Mouse (Mus musculus) mouse trophoblast stem cell (cell line): ENCODE results near the gene Pou2f1.

Experiments used
- in situ Hi-C, 2 experiments: fragments of 300-500 bp; cut with MseI, MboI; formaldehyde crosslinking; loops; 2 replicates in 1 of 2; 3 replicates in 1 of 2; pipeline ENCODE4 v1.15.1; 2025

The Pou2f1 gene

GRCm38 (mm10) chr1:165961676-165962364 lies 40.7 kb downstream of the Pou2f1 start:
- in situ Hi-C loops = no loop called here

GRCm38 (mm10) chr1:165958159-165958558 lies 44.3 kb downstream of the Pou2f1 start:
- in situ Hi-C loops = no loop called here

- in situ Hi-C loops = no loop called here
Observed at GRCm38 (mm10) chr1:165948214-165948813, 54.2 kb downstream of the Pou2f1 start.

GRCm38 (mm10) chr1:165943270-165943669 lies 59.2 kb downstream of the Pou2f1 start:
- in situ Hi-C loops = no loop called here

DNA sequence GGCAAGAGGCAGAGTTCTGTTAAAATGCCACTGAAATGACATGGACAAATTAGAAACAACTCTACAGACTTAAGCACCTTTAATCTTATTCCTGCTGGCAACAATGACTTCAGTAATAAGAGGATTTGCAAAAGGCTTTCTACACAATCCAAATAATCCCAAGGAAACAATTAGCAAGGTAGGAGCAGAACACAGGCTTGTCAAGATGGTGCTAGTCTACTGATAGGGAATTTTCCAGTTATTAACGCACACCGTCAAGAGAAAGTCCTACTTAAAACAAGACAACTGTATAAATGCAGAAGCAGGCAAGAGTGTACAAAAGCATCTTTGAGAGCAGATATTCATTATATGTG lies 67.0 kb downstream of the Pou2f1 start:
- in situ Hi-C loops = no loop called here

DNA sequence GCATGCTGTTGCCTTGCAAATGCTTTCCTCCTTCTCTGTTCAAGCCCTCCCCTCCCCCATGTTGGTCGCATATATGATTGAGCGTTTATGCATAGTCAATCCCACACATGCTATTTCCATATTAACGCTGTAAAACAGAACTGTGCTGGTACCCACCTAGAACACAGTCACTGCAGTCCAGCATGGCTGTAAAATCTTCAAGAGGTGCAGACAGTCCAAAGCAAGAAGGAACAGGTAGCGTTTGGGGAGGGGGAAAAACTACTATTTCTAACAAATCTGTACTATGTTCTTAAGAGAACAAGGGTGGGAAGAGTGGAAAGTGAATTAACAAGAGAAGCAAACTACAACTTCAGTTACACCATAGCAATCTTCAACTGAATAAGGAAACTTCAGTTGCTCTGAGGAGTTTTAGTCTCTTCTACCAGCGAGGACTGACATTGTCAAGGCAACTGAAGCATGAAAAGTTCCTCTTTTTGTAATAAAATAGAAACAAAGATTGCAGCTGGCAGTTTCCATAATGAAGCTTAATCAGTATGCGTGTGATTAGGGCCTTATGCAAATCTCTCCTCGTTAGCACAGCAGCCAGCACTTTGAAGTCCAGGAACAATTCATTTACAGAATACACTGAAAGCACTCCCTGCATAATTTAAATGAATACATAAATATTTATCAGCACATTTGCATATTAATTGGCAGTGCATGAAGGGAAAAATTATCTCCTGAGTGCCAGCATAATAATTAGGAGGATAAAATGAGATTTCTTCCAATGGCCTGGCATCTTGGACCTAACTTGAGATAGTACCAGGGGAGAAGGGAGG lies 67.6 kb downstream of the Pou2f1 start:
- in situ Hi-C loops = no loop called here

DNA sequence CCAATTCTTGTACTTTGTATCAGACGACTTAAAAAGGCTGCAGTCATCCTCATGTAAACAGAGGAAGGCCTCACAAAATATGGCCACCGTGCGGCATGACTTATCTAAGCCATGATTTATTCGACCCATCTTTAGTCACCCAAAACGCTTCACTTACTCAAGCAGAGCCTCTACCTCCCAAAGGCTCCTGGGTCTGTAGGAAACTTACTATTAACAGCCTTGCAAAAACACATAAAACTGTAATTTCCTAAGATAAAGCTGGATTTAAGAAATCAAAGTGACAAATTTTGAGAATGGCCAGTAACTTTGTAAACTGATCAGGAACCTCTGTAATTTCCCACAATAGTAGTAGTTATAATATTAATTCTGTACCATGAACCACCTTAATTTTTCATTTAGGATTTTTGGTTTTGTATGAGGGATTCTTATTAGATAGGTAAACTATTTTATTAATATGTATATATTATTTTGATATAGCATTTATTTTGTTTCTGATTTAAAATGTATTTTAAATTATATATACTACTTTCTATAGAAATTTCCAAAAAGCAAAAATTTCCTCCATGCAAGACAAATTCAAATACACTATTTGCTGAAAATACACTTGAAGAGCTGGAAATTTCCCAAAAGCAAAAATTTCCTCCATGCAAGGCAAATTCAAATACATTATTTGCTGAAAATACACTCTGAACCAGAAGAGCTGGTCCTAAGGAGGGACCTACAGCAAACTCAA lies 68.4 kb downstream of the Pou2f1 start:
- in situ Hi-C loops = no loop called here

GRCm38 (mm10) chr1:165932842-165933241 lies 69.6 kb downstream of the Pou2f1 start:
- in situ Hi-C loops = no loop called here

GRCm38 (mm10) chr1:165930510-165930909 lies 72.0 kb downstream of the Pou2f1 start:
- in situ Hi-C loops = no loop called here

DNA sequence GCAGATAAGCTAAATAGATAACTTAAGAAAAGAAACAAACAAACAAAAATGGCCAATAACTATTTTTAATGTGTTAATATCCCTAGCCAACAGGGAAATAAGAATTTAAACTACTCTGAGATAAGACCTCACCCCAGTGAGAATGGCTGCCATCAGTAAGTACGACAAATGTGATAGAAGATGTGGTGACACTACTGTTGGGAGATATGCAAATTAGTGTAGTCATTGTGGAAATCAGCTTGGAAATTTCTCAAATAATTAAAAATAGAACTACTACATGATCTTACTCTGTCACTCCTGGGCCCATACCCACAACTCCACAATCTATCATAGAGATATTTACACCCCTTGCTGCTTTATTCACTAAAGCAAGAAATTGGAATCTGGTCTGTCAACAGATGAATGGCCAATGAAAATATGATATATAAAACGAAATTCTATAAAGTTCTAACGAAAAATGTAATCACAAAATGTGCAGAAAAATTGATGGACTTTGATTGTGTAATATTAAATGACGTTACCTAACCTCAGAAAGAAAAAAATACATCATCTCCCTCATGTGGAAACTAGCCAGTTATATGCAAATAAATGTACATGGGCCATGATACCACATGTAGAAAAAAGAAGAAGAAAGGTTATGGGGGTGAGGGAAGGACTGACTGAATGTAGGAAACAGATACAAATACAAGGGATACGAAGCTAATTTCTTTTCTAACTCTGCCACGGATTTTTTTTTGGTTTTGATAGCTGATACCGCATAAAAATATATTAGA lies 74.8 kb downstream of the Pou2f1 start:
- in situ Hi-C loops = no loop called here

DNA sequence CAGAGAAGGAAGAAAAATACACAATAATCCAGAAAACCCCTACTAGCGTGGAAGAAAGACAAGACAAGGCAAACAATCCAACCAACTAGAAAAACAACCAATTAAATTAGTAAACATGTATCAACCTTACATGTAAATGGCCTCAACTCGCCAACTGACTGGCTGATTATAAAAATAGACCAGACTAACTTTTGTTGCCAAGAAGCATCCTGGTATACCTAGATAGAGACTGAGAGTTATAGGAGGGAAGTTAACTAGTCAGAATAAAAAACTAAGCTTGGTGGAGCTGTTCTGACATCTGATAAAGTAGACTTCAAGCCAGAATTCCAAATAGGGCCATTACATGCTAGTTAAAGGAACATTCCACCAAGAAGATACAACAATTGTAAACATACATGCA lies 77.3 kb downstream of the Pou2f1 start:
- in situ Hi-C loops = no loop called here

DNA sequence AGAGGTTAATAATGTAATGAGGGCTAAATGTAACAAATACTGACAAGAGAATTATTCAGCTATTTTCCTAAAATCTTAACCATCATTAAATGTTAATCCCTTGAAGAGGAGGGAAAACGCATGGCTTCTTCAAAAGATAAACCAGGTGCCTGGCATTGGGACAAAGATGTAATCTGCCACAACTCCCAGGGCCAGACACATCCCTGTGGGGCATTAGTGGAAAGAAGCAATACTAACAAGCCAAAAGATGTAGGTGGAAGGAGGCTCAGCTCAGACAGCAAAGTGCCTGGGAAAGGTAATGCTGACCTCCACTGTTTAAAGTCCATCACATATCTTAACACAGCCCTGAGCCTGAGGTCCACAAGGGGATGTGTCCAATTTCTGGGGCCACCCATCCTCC lies 80.0 kb downstream of the Pou2f1 start:
- in situ Hi-C loops = no loop called here

DNA sequence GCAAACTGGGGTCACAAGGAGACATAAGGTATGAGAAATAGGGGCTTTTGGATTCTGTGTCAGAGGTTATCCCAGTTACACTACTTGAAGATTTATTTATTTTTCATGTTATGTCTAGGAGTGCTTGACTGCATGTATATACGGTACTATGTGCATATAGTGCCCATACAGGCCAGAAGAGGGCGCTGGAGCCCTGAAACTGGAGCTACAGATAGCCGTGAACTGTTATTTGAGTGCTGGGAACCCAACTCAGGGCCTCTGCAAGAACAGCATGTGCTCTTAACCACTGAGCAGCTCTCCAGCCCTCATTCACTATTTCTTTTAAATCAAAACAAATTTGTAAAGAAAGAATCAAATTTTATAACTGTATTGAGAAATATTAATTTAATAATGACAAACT lies 81.5 kb downstream of the Pou2f1 start:
- in situ Hi-C loops = no loop called here

DNA sequence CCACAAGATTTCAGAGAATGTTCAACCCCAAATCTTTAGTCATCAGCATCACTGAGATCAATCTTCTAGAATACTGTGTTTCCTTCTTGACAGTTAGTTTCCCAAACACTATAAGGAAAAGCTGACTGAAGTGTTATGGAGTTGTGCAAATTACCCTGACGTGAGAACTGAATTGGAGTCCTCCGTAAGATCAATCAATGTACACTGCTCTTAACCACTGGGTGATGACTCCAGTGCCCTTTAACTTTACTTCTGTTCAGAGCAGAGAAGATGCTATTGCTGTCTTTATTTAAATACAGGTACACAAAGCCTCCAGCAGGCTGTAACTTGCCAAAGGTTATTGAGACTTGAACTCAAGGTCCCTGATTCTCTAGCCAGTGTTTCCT lies 88.1 kb downstream of the Pou2f1 start:
- in situ Hi-C loops = no loop called here

DNA sequence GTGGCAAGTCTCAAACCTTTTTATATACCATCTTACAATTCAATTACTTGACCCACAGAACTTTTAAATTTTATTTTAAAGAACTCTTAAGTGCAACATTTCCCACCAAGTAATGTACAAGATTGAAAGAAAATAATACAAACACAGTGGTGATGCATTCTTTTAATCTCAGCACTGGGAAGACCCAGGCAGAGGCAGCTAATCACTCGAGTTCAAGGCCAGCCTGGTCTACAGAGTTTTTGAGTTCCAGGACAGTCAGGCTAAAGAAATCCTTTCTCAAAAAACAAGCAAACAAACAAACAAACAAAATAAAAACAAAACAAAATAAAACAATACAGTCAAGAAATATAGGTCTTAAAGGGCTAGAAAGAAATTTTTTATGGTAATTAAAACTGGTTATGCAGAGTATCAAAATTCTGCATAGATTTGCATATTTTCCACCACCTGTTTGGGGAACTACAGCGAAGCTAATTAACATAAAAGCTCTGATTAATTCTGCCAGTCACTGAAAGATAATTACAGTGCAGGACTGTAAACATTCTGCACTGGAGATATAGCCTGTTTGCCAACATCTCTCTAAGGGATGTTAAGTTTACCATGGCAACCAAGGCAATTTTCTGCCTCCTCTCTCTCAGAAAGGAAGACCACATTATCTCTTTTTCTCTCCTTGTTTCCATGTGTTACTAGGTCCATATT lies 88.6 kb downstream of the Pou2f1 start:
- in situ Hi-C loops = no loop called here

DNA sequence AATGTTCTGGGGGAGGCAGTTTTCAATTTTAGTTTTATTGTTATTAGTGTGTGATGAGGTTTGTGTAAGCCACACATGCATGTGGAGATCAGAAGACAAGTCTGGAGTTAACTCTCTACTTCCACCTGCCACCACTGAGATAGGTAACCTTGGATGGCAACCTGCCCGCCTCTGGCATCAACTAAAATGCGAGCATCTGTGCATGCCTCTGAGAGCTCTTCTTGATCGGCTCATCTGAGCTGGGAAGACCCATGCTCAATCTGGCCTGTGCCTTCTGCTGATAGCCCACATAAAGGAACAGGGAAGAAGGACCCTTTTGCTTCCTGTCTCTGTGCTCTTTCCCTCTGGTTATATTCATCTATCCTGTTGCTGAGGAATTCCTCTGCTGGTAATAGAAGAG lies 93.0 kb downstream of the Pou2f1 start:
- in situ Hi-C loops = no loop called here

GRCm38 (mm10) chr1:165908806-165909205 lies 93.7 kb downstream of the Pou2f1 start:
- in situ Hi-C loops = no loop called here

- in situ Hi-C loops = no loop called here
Observed at GRCm38 (mm10) chr1:165908153-165908552, 94.3 kb downstream of the Pou2f1 start.

- in situ Hi-C loops = no loop called here
Observed at GRCm38 (mm10) chr1:165903596-165903995, 98.9 kb downstream of the Pou2f1 start.

- in situ Hi-C loops = no loop called here
Observed at GRCm38 (mm10) chr1:165891686-165892085, 110.8 kb downstream of the Pou2f1 start.
